Mouse (Mus musculus) brain, embryonic 14.5 days (tissue): ENCODE measurements around the gene Gm42372.

Experiments used
- CTCF ChIP-seq: fragments of 200-500 bp; IDR thresholded peaks from 2 replicates; pipeline ENCODE4 v1.5.1; 2012; ENCODE audit warnings: inconsistent platforms, mild to moderate bottlenecking, moderate library complexity, borderline replicate concordance; ENCODE audit not compliant: insufficient read depth, insufficient read length; ENCODE audit errors: extremely low read depth
- POLR2A ChIP-seq: fragments of 200-500 bp; IDR thresholded peaks from 2 replicates; pipeline ENCODE4 v1.6.1; 2012; ENCODE audit warnings: mild to moderate bottlenecking, inconsistent platforms, borderline replicate concordance; ENCODE audit not compliant: poor library complexity, insufficient read depth, insufficient read length, severe bottlenecking; ENCODE audit errors: extremely low read depth

DNA sequence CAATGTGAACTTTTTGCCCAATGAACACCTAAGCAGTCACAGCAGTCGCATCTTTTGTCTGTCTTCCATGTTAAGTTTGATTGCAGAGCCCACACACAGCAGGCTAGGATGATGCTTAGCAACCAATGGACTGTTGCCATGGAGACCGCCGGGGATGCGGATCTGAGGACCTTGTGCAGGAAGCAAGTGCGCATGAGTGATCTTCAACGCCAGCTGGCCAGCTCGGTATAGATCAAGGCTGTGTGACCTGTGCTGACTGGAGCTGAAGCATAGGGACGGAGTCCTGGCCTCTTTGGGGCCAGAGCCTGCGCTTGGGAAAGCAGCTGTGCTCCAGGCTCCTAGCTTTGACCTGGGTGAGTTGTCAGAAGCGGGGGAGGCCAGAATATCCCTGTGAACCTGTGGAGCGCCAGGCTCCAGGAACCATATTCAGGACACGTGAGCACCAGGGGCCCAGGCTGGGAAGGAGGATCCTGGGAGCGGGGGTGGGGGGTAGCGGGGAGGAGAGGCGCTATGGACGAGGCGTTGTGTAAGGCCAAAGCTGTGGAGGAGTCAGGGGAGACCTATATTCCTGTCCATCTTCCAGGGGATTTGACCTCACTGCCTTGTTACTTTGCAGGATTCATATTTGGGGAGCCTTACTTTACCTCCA, 23.2 kb upstream of the Gm42372 start, which contains the start of gene Pnmal1:
- peak; percentile 9; the same call in 1 of the 2 replicates for TF ChIP-seq POLR2A
- TF ChIP-seq CTCF = no peak
